Mouse (Mus musculus) Patski (cell line): ENCODE measurements around the gene Prkg1. TPM values are rescaled to one million over a fixed set of nuclear protein-coding genes. Genes with fewer than 3 reads are reported as not detected.

Experiments used
- ATAC-seq: fragments of 100-300 bp; one replicate; pipeline ENCODE4 v1.8.0; 2021
- CTCF ChIA-PET: fragments of 350-600 bp; sonication (Branson Sonifier 250); formaldehyde crosslinking; loops from one replicate; lab custom pipeline; 2022; ENCODE audit warnings: inconsistent platforms; lab: Charles Lee
- POLR2A ChIA-PET: fragments of 350-600 bp; sonication (Branson Sonifier 250); formaldehyde crosslinking; loops from one replicate; lab custom pipeline; 2022; ENCODE audit warnings: antibody characterized with exemption, inconsistent platforms; lab: Charles Lee
- DNase-seq: peaks from one replicate; pipeline ENCODE4 v3.0.0-alpha.2; 2011; ENCODE audit warnings: low read depth, low spot score
- H3K27me3 ChIP-seq: fragments of 371-371 bp; one replicate; pipeline ENCODE4 v1.5.1; 2021
- CTCF ChIP-seq: fragments of 100-300 bp; IDR thresholded peaks from one replicate; pipeline ENCODE4 v1.5.1; 2021
- in situ Hi-C: fragments of 300-500 bp; cut with MboI; formaldehyde crosslinking; loops from 3 replicates; pipeline ENCODE4 v1.11.1; 2018; ENCODE audit warnings: low pct_unique_long_range_greater_than_20kb, mixed read lengths
- polyA plus RNA-seq: library from polyadenylated mRNA; unstranded; gene quantifications from one replicate; pipeline ENCODE4 v1.2.3, GENCODE M21; 2021

Gene Prkg1
- polyA plus RNA-seq, 1 experiment from 2014 or later, result not detected

DNA sequence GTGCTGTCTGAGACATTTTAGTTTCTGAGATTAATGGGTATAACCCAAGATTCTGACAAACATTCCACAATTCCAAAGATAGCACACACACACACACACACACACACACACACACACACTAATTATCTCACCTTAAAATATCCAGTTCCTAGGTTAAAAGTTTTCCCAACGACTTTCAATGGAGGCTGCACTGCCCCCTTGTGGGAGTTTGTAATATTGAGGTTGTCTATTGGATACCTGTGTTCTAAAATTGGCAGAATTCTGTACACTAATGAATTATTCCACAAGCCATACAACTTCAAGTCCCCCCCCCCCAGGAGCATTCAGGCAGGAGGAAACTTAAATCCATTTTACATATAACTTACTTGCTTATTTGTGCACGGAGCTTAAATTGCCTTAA lies 18.2 kb downstream of the Prkg1 start:
- in situ Hi-C loops, result no loop called here
- no peak for DNase-seq
- ChIA-PET CTCF (interaction anchor here (0.6 to 1.1 kb wide), 3 partner anchors 21 to 388 kb away, joined by 3 read pairs; no protein-coding TSS in a partner anchor), POLR2A (interaction anchor here (0.6 kb wide), 1 partner anchor 398 kb away, joined by 4 read pairs; no protein-coding TSS in a partner anchor)
- TF ChIP-seq CTCF, result peak; percentile 58
- no peak for ATAC-seq
- H3K27me3 ChIP-seq, result peaks cover 7% of the 10 kb centered on the region

DNA sequence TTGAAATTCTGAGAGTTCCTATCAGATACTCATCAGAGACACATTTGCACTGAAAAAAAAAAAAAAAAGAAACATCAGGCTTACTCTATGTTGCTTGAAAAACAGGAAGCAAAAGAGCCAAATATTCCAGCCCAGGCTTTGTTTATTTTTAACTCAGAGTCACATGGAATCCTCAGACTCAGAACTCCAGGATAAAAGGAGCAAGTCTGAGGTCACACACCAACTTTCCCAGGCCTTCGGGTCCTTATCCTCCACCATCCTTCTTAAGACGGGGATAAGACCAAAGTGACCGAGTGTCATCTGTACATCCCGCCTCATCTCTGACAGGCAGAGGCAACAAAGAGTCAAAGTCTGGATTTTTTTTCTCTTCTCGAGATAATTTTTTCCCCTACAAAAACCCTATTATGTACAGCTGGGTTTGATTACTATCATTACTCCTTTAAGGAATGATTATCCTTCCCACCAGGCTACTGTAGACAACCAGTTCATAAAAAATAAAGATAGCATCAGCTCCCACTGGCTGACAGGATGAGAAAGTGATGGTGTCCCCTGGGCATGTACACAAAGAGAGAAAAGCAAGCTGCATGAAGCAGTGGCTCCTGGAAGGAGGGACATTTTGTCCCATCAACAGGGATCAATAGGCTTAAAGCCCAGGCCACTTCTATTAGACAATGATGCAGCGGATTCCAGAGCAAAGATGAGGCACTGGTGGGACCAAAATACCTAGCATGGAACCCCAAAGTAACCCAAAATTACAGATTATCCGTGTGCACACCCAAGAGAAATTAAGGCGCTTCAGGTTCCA lies 21.4 kb downstream of the Prkg1 start:
- no peaks in the 10 kb centered on the region for H3K27me3 ChIP-seq
- CTCF ChIA-PET, result interaction anchor here (0.9 to 1.9 kb wide), 2 partner anchors 10 to 12 kb away, joined by 3 to 4 read pairs; no protein-coding TSS in a partner anchor
- DNase-seq (no peak), ATAC-seq (no peak)
- POLR2A ChIA-PET, result no interaction called here
- no peak for TF ChIP-seq CTCF
- in situ Hi-C loops, result no loop called here

DNA sequence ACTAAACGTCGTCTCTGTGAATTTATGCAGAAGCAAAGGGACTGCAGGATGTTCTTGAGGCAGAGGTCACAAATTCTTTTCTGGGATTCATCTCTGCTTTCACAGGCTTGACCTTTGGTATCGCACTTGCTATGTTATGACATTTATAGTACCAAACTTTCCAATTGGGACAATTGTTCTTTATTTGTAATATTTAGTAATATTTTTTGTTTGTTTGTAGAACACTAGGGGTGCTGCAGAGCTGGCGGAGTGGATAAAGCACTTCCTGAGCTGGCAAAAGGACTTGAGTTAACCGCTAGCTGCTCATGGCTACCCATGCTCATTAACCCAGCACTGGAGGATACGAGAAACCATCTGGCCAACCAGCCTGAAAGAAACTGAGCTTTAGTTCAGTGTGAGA lies 49.9 kb downstream of the Prkg1 start:
- no peak for ATAC-seq
- ChIA-PET POLR2A (no interaction called here), CTCF (interaction anchor here (1.3 kb wide), 1 partner anchor 19 kb away, joined by 3 read pairs; no protein-coding TSS in a partner anchor)
- in situ Hi-C loops, result no loop called here
- no peak for DNase-seq
- H3K27me3 ChIP-seq, result no peaks in the 10 kb centered on the region
- no peak for TF ChIP-seq CTCF

DNA sequence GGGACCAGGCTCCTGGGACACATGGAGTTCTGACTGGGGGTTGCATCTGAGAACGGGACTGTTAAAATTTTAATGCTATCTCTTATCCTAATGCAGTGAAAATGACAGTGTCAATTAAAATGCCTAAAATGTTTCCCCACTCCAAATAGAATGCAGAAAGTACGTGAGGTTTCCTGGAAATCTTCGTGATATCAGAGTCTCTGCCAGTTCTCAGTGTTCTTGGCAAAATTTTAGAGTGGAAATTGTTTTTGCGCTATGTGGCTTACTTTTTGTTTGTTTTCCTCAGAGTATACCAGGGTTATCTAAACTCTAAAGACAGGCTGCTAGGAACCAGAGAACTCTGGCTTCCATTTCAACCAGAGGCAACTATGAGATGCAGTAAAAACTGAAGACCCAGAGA lies 50.4 kb downstream of the Prkg1 start:
- no peak for DNase-seq
- in situ Hi-C loops, result no loop called here
- no peaks in the 10 kb centered on the region for H3K27me3 ChIP-seq
- ChIA-PET CTCF (interaction anchor here (1.3 kb wide), 1 partner anchor 19 kb away, joined by 3 read pairs; no protein-coding TSS in a partner anchor), POLR2A (no interaction called here)
- ATAC-seq, result no peak
- no peak for TF ChIP-seq CTCF

DNA sequence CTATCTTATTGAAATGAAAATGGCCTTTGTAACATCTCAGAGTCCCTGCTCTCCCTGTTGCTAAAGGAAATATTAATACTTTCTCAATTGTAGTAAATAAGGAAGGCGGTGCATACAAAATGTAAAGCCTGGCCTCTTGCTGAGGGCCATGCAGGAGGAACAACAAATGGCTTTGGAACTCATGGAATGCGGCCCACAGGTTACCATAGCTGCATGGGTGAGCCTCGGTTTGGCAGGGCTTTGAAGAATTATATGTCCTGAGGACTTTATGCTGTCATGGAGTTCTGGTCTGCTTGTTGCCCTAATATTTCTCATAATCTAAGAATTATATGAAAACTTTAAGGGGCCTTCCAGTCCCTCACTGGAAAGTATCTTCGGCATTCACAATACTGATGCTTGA lies 51.5 kb downstream of the Prkg1 start:
- no peak for TF ChIP-seq CTCF
- DNase-seq (peak; percentile 12), ATAC-seq (peak; percentile 96)
- no peaks in the 10 kb centered on the region for H3K27me3 ChIP-seq
- ChIA-PET POLR2A (no interaction called here), CTCF (no interaction called here)
- in situ Hi-C loops, result no loop called here

DNA sequence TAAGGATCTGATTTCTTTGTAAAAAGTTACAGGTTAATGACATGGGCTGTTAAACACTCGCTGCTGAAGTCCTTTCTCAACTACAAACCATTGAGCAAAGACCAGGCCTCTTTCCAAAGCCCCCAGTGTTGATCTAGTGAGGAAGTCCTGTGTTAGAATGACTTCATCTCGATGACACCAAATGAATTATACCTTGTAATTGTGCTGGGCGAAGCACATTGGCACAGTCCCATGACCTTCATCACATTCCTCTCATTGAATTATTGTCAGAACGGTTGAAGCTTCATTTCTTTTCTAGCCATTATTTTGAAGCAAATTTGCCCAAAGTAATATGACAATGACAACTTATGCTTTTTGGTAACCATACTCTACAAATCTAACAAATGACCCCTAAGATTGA lies 54.5 kb downstream of the Prkg1 start:
- POLR2A ChIA-PET, result interaction anchor here (0.5 kb wide), 1 partner anchor 578 kb away, joined by 3 read pairs; no protein-coding TSS in a partner anchor
- H3K27me3 ChIP-seq, result no peaks in the 10 kb centered on the region
- in situ Hi-C loops, result no loop called here

DNA sequence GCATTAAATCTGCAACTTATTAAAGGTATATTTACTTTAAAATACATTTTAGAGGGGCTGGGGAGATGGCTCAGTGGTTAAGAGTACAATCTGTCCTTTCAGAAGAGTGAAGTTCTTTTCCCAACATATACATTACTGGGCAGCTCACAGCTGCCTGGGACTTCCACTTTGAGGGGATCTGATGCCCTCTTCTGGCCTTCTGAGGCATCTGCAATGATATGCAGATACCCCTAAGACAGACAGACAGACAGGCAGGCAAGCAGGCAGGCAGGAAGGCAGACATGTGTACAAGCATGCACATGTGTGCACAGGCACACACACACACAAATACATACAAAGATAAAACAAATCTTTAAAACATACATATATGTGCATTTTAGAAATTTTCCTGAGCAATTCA lies 60.8 kb downstream of the Prkg1 start:
- peak; percentile 29 for TF ChIP-seq CTCF
- CTCF ChIA-PET, result no interaction called here
- in situ Hi-C loops, result no loop called here
- ATAC-seq, result no peak
- no peak for DNase-seq
- peaks cover 7% of the 10 kb centered on the region for H3K27me3 ChIP-seq
- POLR2A ChIA-PET, result no interaction called here

More for the DNA sequence above, 54.5 kb downstream of the Prkg1 start:
- CTCF ChIA-PET, result interaction anchor here (0.6 kb wide), 1 partner anchor 37 kb away, joined by 3 read pairs; no protein-coding TSS in a partner anchor
- DNase-seq (no peak), ATAC-seq (no peak)
- no peak for TF ChIP-seq CTCF

DNA sequence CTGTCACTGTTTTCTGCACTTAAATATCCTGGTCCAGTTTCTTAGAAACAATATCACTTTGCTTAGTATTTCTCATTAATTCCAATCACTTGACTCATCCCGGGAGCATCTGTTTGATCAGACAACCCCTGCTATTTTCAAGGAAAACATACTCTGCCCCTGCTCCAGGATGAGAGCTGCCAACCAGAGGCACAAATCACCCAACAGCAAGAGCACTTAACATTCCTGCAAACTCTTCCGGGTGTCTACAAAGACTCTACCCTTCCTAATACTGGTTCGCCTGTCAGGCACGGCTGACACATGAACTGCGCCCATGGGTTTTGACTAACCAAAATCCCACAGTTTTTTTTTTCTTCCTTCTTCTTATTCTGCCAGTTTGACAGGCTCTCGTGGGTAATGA lies 65.9 kb downstream of the Prkg1 start:
- TF ChIP-seq CTCF, result no peak
- ChIA-PET POLR2A (no interaction called here), CTCF (no interaction called here)
- ATAC-seq, result no peak
- no peak for DNase-seq
- in situ Hi-C loops, result no loop called here
- no peaks in the 10 kb centered on the region for H3K27me3 ChIP-seq

DNA sequence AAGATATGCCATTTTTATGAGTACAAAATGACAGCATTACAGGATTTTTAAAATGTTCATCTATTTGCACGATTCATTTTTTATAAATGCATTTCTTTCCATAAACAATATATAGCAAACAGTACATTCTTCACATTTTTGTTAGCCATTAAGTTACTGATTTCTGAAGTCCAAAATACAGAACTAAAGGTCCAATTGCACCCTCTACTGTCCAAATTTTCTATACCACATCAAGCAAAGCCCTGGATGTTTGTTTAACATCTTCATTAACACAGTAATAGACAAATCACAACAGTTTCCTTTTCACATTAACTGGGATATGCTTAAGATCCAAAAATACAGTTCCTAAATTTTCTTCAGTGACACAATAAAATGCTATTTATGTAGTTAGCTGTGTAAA lies 84.0 kb downstream of the Prkg1 start:
- no peak for ATAC-seq
- CTCF ChIA-PET, result no interaction called here
- in situ Hi-C loops, result loop anchor here (10.0 kb wide), 2 partner anchors 336 to 1016 kb away; no protein-coding TSS in a partner anchor
- peak; percentile 21 for TF ChIP-seq CTCF
- POLR2A ChIA-PET, result no interaction called here
- no peak for DNase-seq
- H3K27me3 ChIP-seq, result peaks cover 66% of the 10 kb centered on the region

DNA sequence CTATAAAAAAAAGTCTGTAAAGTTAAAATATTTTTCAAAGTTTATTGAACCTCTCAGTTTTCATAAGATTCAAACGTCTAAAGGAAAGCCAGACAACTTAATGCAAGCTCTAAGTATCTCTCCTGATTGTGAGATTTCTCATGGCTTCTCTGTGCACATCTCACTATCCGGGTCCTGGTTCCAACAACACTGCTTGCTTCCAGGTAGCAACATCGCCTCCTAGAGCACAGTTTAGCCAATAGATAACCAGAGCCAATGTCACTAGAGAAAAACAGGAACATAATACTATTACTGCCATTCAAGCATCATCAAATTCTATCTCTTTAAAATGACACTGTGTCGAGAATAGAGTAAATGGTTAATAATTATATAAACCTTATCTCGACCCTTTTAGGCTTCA lies 86.5 kb downstream of the Prkg1 start:
- in situ Hi-C loops, result no loop called here
- POLR2A ChIA-PET, result no interaction called here
- peaks cover 56% of the 10 kb centered on the region for H3K27me3 ChIP-seq
- DNase-seq, result no peak
- no peak for ATAC-seq
- CTCF ChIA-PET, result no interaction called here
- TF ChIP-seq CTCF, result peak; percentile 18

DNA sequence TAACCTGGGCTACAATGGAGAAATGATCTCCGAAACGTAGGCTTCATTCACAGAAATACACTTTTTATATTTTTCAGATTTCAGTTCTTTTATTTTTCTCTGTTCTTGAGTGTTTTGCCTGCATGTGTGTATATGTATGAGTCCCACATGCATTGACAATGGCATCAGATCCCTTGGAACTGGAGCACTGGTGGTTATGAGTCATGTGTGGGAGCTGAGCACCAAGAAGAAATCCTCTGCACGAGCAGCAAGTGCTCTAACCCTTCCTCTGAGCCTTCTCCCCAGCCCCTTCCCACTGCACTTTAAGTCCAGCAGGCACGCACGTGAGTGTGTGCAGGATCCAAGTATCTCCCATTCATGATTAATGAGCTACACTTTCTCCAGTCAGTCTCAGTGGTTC lies 93.1 kb downstream of the Prkg1 start:
- H3K27me3 ChIP-seq, result peaks cover 56% of the 10 kb centered on the region
- ChIA-PET POLR2A (no interaction called here), CTCF (interaction anchor here (0.7 to 1.7 kb wide), 3 partner anchors 10 to 93 kb away, joined by 3 read pairs; no protein-coding TSS in a partner anchor)
- no peak for ATAC-seq
- TF ChIP-seq CTCF, result no peak
- in situ Hi-C loops, result no loop called here
- no peak for DNase-seq
